Mouse (Mus musculus) liver, embryonic 14.5 days (tissue): ENCODE measurements at regions not wholly inside any gene's neighbourhood (a gene's known extent, or its start where the extent isn't known, plus 50 kb on each side); places are given as distances from the start of the nearest gene placed in this dataset.

Source experiments
- ATAC-seq: fragments of 200-750 bp; cut with Nextera tagmentation; 2 replicates; pipeline ENCODE4 v1.8.0; 2017; ENCODE audit warnings: moderate number of reproducible peaks, mild to moderate bottlenecking, moderate library complexity; ENCODE audit not compliant: insufficient read depth
- DNase-seq, 3 experiments: peaks; one replicate each; pipeline ENCODE4 v3.0.0-alpha.2; 2012 to 2013; ENCODE audit warnings: low read depth in 3 of 3, low spot score in 3 of 3
- H3K27ac ChIP-seq: fragments of 300-500 bp; sonication (generic); 2 replicates; pipeline ENCODE4 v1.5.1; 2014; ENCODE audit warnings: moderate library complexity, mild to moderate bottlenecking, control low read depth, inconsistent platforms
- H3K27me3 ChIP-seq: fragments of 300-500 bp; sonication (generic); 2 replicates; pipeline ENCODE4 v1.6.1; 2014; ENCODE audit warnings: mild to moderate bottlenecking, low read length, moderate library complexity; ENCODE audit not compliant: control insufficient read depth, insufficient read depth
- H3K36me3 ChIP-seq: fragments of 300-500 bp; sonication (generic); replicated peaks from 2 replicates; pipeline ENCODE4 v1.6.1; 2014; ENCODE audit warnings: low read depth; ENCODE audit not compliant: control insufficient read depth, insufficient read depth
- H3K4me1 ChIP-seq, 2 experiments: fragments of 200-500 bp in 1 of 2; fragments of 300-500 bp in 1 of 2; sonication (generic) in 1 of 2; replicated peaks; 2 replicates each; pipeline ENCODE4 v1.6.1; 2012 to 2014; ENCODE audit warnings: antibody characterized with exemption in 1 of 2, inconsistent platforms in 1 of 2, low read length in 1 of 2; ENCODE audit not compliant: control insufficient read depth in 2 of 2, insufficient read depth in 2 of 2
- H3K4me2 ChIP-seq: fragments of 300-500 bp; sonication (generic); 2 replicates; pipeline ENCODE4 v1.6.1; 2014; ENCODE audit warnings: low read depth, mild to moderate bottlenecking, control low read depth, moderate library complexity
- H3K4me3 ChIP-seq, 2 experiments: fragments of 200-500 bp in 1 of 2; fragments of 300-500 bp in 1 of 2; sonication (generic) in 1 of 2; 2 replicates each; pipeline ENCODE4 v1.5.1; 2012 to 2014; ENCODE audit warnings: low read depth in 2 of 2, low read length in 2 of 2, mild to moderate bottlenecking in 2 of 2, control low read depth in 1 of 2, inconsistent platforms in 1 of 2, moderate library complexity in 1 of 2; ENCODE audit not compliant: insufficient read depth in 1 of 2
- H3K9ac ChIP-seq: fragments of 300-500 bp; sonication (generic); replicated peaks from 2 replicates; pipeline ENCODE4 v1.6.1; 2014; ENCODE audit warnings: mild to moderate bottlenecking, control low read depth, moderate library complexity
- H3K9me3 ChIP-seq: fragments of 300-500 bp; sonication (generic); 2 replicates; pipeline ENCODE4 v1.6.1; 2016; ENCODE audit warnings: low read length, mixed read lengths; ENCODE audit not compliant: control insufficient read depth
- CTCF ChIP-seq: IDR thresholded peaks from 2 replicates; pipeline ENCODE4 v1.5.1; 2016; ENCODE audit warnings: antibody characterized with exemption, low read depth, control low read depth
- EP300 ChIP-seq: IDR thresholded peaks from 2 replicates; pipeline ENCODE4 v1.6.1; 2016; ENCODE audit warnings: antibody characterized with exemption, low read depth
- WGBS: fragments of 180-500 bp; shearing (Covaris S2); extraction: QIAGEN DNeasy Blood & Tissue Kit; methylation state at CpG from one replicate; pipeline ENCODE4 v1.1.7; 2014; ENCODE audit not compliant: insufficient replicate concordance; 5-methylcytosine and 5-hydroxymethylcytosine counted together

DNA sequence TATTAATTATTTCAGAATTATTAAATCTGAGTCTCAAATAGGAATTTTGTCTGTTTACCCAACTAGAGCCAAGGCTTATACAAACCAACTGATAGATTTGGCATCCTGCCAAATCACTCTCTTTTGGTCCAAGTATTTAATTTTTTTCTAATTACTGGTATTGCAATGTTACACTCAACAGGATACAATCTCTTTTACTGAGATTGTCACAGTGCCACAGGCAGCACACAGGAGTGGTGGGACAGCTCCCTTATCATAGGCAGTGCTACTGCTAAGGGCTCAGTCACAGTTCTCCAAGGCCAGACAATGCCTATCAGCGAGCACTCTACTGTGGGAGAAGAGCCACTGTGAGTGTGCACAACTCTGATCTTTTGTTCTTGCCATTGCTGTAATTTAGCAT lies 396.9 kb downstream of the Med10 start:
- Histone ChIP-seq H3K4me3 (no peak overlapping the region), H3K4me2 (no peak overlapping the region), H3K4me1 (no peaks in the 10 kb centered on the region), H3K27ac (no peak overlapping the region), H3K36me3 (no peaks in the 10 kb centered on the region), H3K27me3 (no peaks in the 10 kb centered on the region), H3K9ac (no peak overlapping the region), H3K9me3 (no peaks in the 10 kb centered on the region)
- ATAC-seq, result no peak
- no peak for TF ChIP-seq EP300
- no peak for TF ChIP-seq CTCF
- WGBS, result 48% methylated on average over 1 of the region's 1 CpGs
- DNase-seq, result no peak

DNA sequence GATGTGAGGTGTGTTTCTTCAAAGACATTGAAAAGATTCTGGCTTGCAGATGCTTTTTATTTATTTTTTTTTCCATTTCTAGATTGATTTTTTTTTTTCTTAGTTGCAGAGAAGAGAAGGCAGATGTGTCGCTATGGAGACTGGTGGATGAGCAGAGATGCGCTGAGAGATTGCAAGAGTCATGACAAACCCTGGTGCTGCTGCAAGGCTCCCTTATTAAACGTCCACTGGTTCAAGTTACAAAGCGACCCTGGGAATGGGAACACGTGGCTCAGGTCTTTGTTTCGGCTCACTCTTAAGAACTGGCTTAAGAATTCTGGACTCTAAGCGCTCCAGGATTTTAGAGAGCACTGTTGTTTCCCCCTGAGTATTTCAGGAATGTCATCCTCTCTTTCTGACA lies 403.1 kb downstream of the Med10 start:
- no peak for TF ChIP-seq CTCF
- no peak for TF ChIP-seq EP300
- DNase-seq, result no peak
- ATAC-seq, result no peak
- WGBS, result 53% methylated on average over 7 of the region's 7 CpGs
- Histone ChIP-seq H3K27me3 (no peaks in the 10 kb centered on the region), H3K27ac (no peak overlapping the region), H3K4me1 (no peaks in the 10 kb centered on the region), H3K4me3 (no peak overlapping the region), H3K9me3 (no peaks in the 10 kb centered on the region), H3K4me2 (no peak overlapping the region), H3K9ac (no peak overlapping the region), H3K36me3 (no peaks in the 10 kb centered on the region)

DNA sequence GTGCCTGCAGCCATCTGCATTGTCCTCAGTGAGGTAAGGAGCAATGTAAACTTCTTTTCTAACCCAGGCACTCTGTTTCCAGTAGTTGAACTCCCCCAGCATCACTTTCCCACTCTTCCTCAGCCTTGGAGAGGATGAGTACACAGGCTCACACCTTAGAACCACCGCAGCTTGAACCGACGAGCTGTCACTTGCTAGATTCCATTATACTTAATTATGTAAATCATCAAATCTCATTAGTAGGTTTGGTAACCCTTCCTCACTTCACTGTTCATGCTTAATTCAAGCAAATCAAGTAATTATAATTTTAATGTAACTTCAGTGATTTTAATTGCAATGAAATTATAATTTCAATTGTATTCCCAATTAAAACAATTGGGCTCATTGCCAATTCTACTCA lies 408.0 kb downstream of the Med10 start:
- Histone ChIP-seq H3K4me3 (no peak overlapping the region), H3K4me1 (no peaks in the 10 kb centered on the region)
- no peak for DNase-seq

DNA sequence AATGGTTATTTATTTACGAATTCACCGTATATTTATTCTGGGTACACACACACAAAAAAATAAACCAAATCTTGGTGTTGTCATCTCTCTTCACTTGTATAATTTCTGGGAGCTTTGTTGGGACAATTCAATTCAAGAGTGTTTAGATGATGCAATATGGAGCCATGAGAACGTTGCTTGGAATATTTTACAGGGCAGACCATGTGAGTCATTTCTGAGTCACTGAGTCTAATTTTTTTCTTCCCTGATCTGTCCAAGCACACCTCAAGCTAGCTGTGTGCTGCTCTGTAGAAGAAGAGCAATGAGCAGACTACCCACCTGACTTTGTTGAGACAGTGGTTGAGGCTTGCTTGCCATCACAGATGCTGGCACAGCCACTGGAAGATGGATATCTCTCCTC lies 410.8 kb downstream of the Med10 start:
- no peak for ATAC-seq

More for the DNA sequence above, 408.0 kb downstream of the Med10 start:
- Histone ChIP-seq H3K27ac (no peak overlapping the region), H3K4me2 (no peak overlapping the region), H3K27me3 (no peaks in the 10 kb centered on the region), H3K9me3 (no peaks in the 10 kb centered on the region), H3K36me3 (no peaks in the 10 kb centered on the region), H3K9ac (no peak overlapping the region)
- ATAC-seq, result no peak
- WGBS, result 55% methylated on average over 3 of the region's 3 CpGs
- TF ChIP-seq CTCF, result no peak
- TF ChIP-seq EP300, result no peak

DNA sequence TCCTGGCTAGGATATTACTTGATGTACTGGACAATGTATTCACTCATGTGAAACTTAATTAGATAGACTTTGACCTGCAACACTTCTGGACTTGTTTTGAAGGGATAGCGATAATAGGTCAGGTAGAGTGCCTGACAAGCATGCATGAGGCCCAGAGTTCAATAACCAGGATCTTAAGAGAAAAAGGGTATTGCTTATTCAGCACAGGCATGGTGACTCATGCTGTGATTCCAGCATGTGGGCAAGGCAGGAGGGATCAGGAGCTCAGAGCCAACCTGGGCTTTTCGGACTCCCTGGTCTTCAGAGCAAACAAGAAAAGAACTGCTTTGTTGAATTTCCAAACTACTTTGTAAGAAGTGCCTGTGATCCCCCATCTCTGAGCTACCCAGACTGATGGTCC lies 411.4 kb downstream of the Med10 start:
- Histone ChIP-seq H3K4me2 (no peak overlapping the region), H3K4me1 (no peaks in the 10 kb centered on the region), H3K36me3 (no peaks in the 10 kb centered on the region), H3K27ac (no peak overlapping the region), H3K9ac (no peak overlapping the region), H3K9me3 (no peaks in the 10 kb centered on the region), H3K27me3 (no peaks in the 10 kb centered on the region), H3K4me3 (no peak overlapping the region)
- WGBS, result 65% methylated on average over 2 of the region's 2 CpGs
- TF ChIP-seq CTCF (no peak), EP300 (no peak)
- ATAC-seq (no peak), DNase-seq (no peak)

More for the DNA sequence above, 410.8 kb downstream of the Med10 start:
- DNase-seq, result no peak
- Histone ChIP-seq H3K27me3 (no peaks in the 10 kb centered on the region), H3K4me3 (no peak overlapping the region), H3K4me2 (no peak overlapping the region), H3K9me3 (no peaks in the 10 kb centered on the region), H3K4me1 (no peaks in the 10 kb centered on the region), H3K36me3 (no peaks in the 10 kb centered on the region), H3K9ac (no peak overlapping the region), H3K27ac (no peak overlapping the region)
- TF ChIP-seq EP300 (no peak), CTCF (no peak)
- WGBS, result 63% methylated on average over 3 of the region's 3 CpGs
